Mouse (Mus musculus) lung, adult 2 months (tissue): ENCODE results near the gene Polr1a.

Experiments
- CTCF ChIP-seq: fragments of 200-500 bp; IDR thresholded peaks from 2 replicates; pipeline ENCODE4 v1.5.1; 2011; ENCODE audit warnings: mild to moderate bottlenecking, low read length, control low read depth; ENCODE audit not compliant: insufficient read depth
- POLR2A ChIP-seq: fragments of 200-500 bp; IDR thresholded peaks from 2 replicates; pipeline ENCODE4 v1.6.1; 2011; ENCODE audit warnings: low read depth, mild to moderate bottlenecking, control low read depth, low read length, borderline replicate concordance; ENCODE audit errors: extremely low read depth

DNA sequence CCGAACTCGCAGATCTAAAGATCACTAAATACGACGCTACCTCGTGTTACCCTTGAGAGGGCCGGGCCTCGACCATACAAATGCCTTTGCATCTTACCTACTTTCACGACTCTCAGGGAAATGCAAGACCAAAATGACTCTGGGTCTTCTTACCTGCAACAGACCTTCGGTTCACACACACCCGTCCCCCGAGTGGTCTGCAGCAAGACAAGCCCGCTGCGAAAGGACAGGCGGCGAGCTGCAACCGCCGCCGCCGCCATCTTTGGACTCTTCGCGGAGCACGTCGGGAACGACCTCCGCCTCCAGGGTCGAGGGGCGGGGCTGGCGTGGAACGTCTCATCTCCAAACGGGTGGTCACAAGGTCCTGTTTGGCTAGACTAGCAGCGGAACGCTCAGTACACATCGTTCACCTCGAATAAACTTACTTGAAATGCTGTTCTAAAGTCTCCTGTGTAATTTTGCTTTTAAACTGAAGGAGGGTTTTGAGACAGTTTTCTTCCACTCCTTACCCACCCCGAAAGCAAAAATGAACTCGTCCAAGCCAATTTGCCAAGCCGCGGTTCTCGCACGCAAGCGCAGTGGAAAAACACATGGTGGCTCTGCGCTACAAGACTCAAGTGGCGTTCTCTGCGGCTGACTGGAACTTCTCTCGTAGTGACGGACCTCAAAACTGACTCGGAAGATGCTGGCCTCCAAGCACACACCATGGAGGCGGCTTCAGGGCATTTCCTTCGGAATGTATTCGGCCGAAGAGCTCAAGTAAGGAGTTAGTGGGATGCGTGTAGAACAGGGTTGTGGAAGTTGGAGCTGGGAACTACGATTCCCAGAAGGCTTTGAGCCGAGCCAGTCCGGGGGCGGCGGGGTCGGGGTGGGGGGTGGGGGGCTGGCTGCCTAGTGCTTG lies at the start of gene Polr1a, which contains the start of gene Ptcd3:
- TF ChIP-seq POLR2A (peak; percentile 85), CTCF (no peak)
